Mouse (Mus musculus): ENCODE data around the gene Nr5a1.

The Nr5a1 gene

GRCm38 (mm10) chr2:38704336-38704735 lies 10.0 kb downstream of the Nr5a1 start:
- DNase-seq: no peak

GRCm38 (mm10) chr2:38700177-38700576 lies 14.2 kb downstream of the Nr5a1 start:
- DNase-seq: no peak

GRCm38 (mm10) chr2:38698623-38699022 lies 15.7 kb downstream of the Nr5a1 start:
- no peak for DNase-seq

- no peak for DNase-seq
Observed at GRCm38 (mm10) chr2:38697128-38698120, 16.9 kb downstream of the Nr5a1 start.

- no peak for DNase-seq
Observed at GRCm38 (mm10) chr2:38695770-38696169, 18.6 kb downstream of the Nr5a1 start.

- no peak for DNase-seq
Observed at GRCm38 (mm10) chr2:38691542-38691941, 22.8 kb downstream of the Nr5a1 start.

GRCm38 (mm10) chr2:38689881-38690280 lies 24.5 kb downstream of the Nr5a1 start:
- DNase-seq: no peak

GRCm38 (mm10) chr2:38688791-38689520 lies 25.4 kb downstream of the Nr5a1 start:
- DNase-seq: no peak

- no peak for DNase-seq
Observed at GRCm38 (mm10) chr2:38685746-38686145, 28.6 kb downstream of the Nr5a1 start.

- no peak for DNase-seq
Observed at GRCm38 (mm10) chr2:38683083-38683482, 31.3 kb downstream of the Nr5a1 start.

- no peak for DNase-seq
Observed at GRCm38 (mm10) chr2:38682209-38682608, 32.1 kb downstream of the Nr5a1 start.

- no peak for DNase-seq
Observed at GRCm38 (mm10) chr2:38678947-38679346, 35.4 kb downstream of the Nr5a1 start.

- no peak for DNase-seq
Observed at GRCm38 (mm10) chr2:38675366-38675969, 38.9 kb downstream of the Nr5a1 start.

- DNase-seq: no peak
Observed at GRCm38 (mm10) chr2:38672496-38672895, 41.8 kb downstream of the Nr5a1 start.

- DNase-seq: no peak
Observed at GRCm38 (mm10) chr2:38668802-38669580, 45.4 kb downstream of the Nr5a1 start.

GRCm38 (mm10) chr2:38661398-38661797 lies 52.9 kb downstream of the Nr5a1 start:
- DNase-seq: peak; percentile 27

GRCm38 (mm10) chr2:38658338-38658836 lies 56.0 kb downstream of the Nr5a1 start:
- DNase-seq: peak; percentile 97

GRCm38 (mm10) chr2:38653694-38654093 lies 60.6 kb downstream of the Nr5a1 start:
- DNase-seq: no peak

GRCm38 (mm10) chr2:38653293-38653619 lies 61.1 kb downstream of the Nr5a1 start:
- DNase-seq: no peak

- peak; percentile 92 for DNase-seq
Observed at GRCm38 (mm10) chr2:38652565-38653292, 61.6 kb downstream of the Nr5a1 start.

- no peak for DNase-seq
Observed at GRCm38 (mm10) chr2:38652098-38652497, 62.2 kb downstream of the Nr5a1 start.

GRCm38 (mm10) chr2:38650340-38650739 lies 64.0 kb downstream of the Nr5a1 start:
- DNase-seq: peak; percentile 44
